Mouse (Mus musculus): ENCODE measurements around the gene Ncs1. TPM values are rescaled to one million over a fixed set of nuclear protein-coding genes. Genes with fewer than 3 reads are reported as not detected.

The Ncs1 gene
- total and polyA plus RNA-seq, 3 experiments, result 0.04 TPM; not detected in 2

- DNase-seq (ENCODE audit: extremely low read depth), result no peak
- in situ Hi-C loops (cut with MboI; ENCODE audit: low pct_ligation_motif_present, low pct_unique_long_range_greater_than_20kb, low sequenced_read_pairs) (no loop called here), dilution Hi-C loops (cut with MboI; ENCODE audit: extremely low pct_ligation_motif_present, extremely low pct_unique_long_range_greater_than_20kb, low sequenced_read_pairs) (no loop called here)
- TF ChIP-seq POLR2A (IDR thresholded peaks at IDR 0.05; ENCODE audit: low read depth, low read length) (peak; percentile 29; the same call in 1 of the 2 replicates), TBP (conservative IDR thresholded peaks at IDR 0.05; ENCODE audit: low read depth, low read length) (peak; percentile 44; the same call in 1 of the 2 replicates), MAX (IDR thresholded peaks at IDR 0.05; ENCODE audit: low read length) (no peak)
- Histone ChIP-seq H3K4me1 (ENCODE audit: control insufficient read depth in 1 of 2, insufficient read depth in 2 of 2) (peaks cover 12 to 26% of the 10 kb centered on the region in 2 experiments), H3K9me3 (replicated peaks; ENCODE audit: low read length) (no peaks in the 10 kb centered on the region), H3K27ac (ENCODE audit: insufficient read depth, low read depth) (no peak overlapping the region), H3K79me2 (replicated peaks; ENCODE audit: control insufficient read depth, extremely low read depth, insufficient read depth, poor library complexity, severe bottlenecking) (no peaks in the 10 kb centered on the region), H3K27me3 (replicated peaks) (peaks cover 89% of the 10 kb centered on the region), H3K9ac (ENCODE audit: insufficient read depth, low read depth) (no peak overlapping the region), H3K4me2 (ENCODE audit: insufficient read depth, low read depth, poor library complexity, severe bottlenecking) (peak overlapping the region; percentile 39), H3K36me3 (replicated peaks in 1 of 2; ENCODE audit: control insufficient read depth in 1 of 2, insufficient read depth in 1 of 2, low read length in 1 of 2) (no peaks in the 10 kb centered on the region), H3K4me3 (replicated peaks in 1 of 3; ENCODE audit: low read depth in 2 of 3, low read length in 2 of 3, poor library complexity in 1 of 3) (peak overlapping the region; percentile 43 to 63 (median 52))
Measured at GRCm38 (mm10) chr2:31259367-31259920, 13.8 kb downstream of the Ncs1 start.

DNA sequence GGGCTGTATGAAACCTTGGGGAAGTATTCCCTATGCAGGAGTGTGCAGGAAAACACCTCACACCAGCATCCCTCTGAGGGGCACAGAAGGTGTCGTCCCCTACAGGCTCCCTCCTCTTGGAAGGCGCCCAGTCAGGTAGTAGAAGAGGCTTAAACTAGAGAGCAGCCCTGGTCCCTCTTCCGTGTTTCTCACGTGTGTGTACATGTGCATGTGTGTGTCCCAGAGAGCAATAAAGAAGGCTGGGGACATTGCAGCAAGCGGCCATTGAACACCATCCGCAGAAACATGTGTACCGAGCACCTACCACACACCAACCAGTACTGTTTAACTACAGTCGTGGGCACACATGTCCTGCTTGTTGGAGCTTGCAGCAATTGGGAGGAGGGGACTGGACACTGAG is 14.9 kb downstream of the Ncs1 start:
- H3K9me3 ChIP-seq (replicated peaks; ENCODE audit: low read length), result no peaks in the 10 kb centered on the region
- H3K27me3 ChIP-seq (replicated peaks), result peaks cover 88% of the 10 kb centered on the region
- no peaks in the 10 kb centered on the region for H3K36me3 ChIP-seq (replicated peaks in 1 of 2; ENCODE audit: control insufficient read depth in 1 of 2, insufficient read depth in 1 of 2, low read length in 1 of 2)
- no peaks in the 10 kb centered on the region for H3K79me2 ChIP-seq (replicated peaks; ENCODE audit: control insufficient read depth, extremely low read depth, insufficient read depth, poor library complexity, severe bottlenecking)
- DNase-seq (ENCODE audit: extremely low read depth), result no peak
- dilution Hi-C loops (cut with MboI; ENCODE audit: extremely low pct_ligation_motif_present, extremely low pct_unique_long_range_greater_than_20kb, low sequenced_read_pairs), result no loop called here
- peaks cover 12 to 26% of the 10 kb centered on the region in 2 experiments for H3K4me1 ChIP-seq (ENCODE audit: control insufficient read depth in 1 of 2, insufficient read depth in 2 of 2)
- no peak overlapping the region for H3K4me3 ChIP-seq (replicated peaks in 1 of 3; ENCODE audit: low read depth in 2 of 3, low read length in 2 of 3, poor library complexity in 1 of 3)
- no peak overlapping the region for H3K4me2 ChIP-seq (ENCODE audit: insufficient read depth, low read depth, poor library complexity, severe bottlenecking)
- TF ChIP-seq PAX5 (IDR thresholded peaks at IDR 0.05; ENCODE audit: low read length) (no peak), ETS1 (conservative IDR thresholded peaks at IDR 0.05; ENCODE audit: low read depth, low read length) (no peak), TCF12 (IDR thresholded peaks at IDR 0.05; ENCODE audit: low read depth, low read length) (no peak), EP300 (IDR thresholded peaks at IDR 0.05; ENCODE audit: low read length) (no peak), MYC (IDR thresholded peaks at IDR 0.05; ENCODE audit: low read depth, low read length) (no peak), HCFC1 (IDR thresholded peaks at IDR 0.05; ENCODE audit: low read depth, low read length) (no peak), USF2 (conservative IDR thresholded peaks at IDR 0.05; ENCODE audit: low read depth, low read length) (no peak), MAX (IDR thresholded peaks at IDR 0.05; ENCODE audit: low read length) (no peak), ZNF384 (IDR thresholded peaks at IDR 0.05; ENCODE audit: low read depth, low read length) (no peak), NELFE (IDR thresholded peaks at IDR 0.05; ENCODE audit: low read depth, low read length) (no peak), RCOR1 (conservative IDR thresholded peaks at IDR 0.05; ENCODE audit: low read depth, low read length) (no peak), JUN (IDR thresholded peaks at IDR 0.05; ENCODE audit: insufficient read depth, low read depth, low read length) (no peak), BHLHE40 (IDR thresholded peaks at IDR 0.05; ENCODE audit: low read depth, low read length) (no peak), CTCF (conservative IDR thresholded peaks at IDR 0.05 in 1 of 2, IDR thresholded peaks at IDR 0.05 in 1 of 2; ENCODE audit: low read depth in 2 of 2, low read length in 2 of 2) (no peak), CHD2 (IDR thresholded peaks at IDR 0.05; ENCODE audit: low read length) (no peak), CHD1 (IDR thresholded peaks at IDR 0.05; ENCODE audit: low read depth, low read length) (no peak), POLR2AphosphoS2 (IDR thresholded peaks at IDR 0.05; ENCODE audit: low read depth, low read length) (no peak), NRF1 (IDR thresholded peaks at IDR 0.05; ENCODE audit: low read depth, low read length) (no peak), E2F4 (IDR thresholded peaks at IDR 0.05; ENCODE audit: insufficient replicate concordance, low read depth, low read length) (no peak)
- H3K9ac ChIP-seq (ENCODE audit: insufficient read depth, low read depth), result no peak overlapping the region
- no peak overlapping the region for H3K27ac ChIP-seq (ENCODE audit: insufficient read depth, low read depth)
- in situ Hi-C loops (cut with MboI; ENCODE audit: low pct_ligation_motif_present, low pct_unique_long_range_greater_than_20kb, low sequenced_read_pairs), result no loop called here
